Mouse (Mus musculus) spleen, postnatal 0 days (tissue): ENCODE measurements around the gene Klra17. TPM values are rescaled to one million over a fixed set of nuclear protein-coding genes. Genes with fewer than 3 reads are reported as not detected.

Experiments
- polyA plus RNA-seq: library from polyadenylated mRNA; unstranded; fragments of >200 nt; fragmentation: Nextera tagmentation; extraction: Ambion mirVana; gene quantifications from 2 replicates; pipeline ENCODE4 v1.2.1, GENCODE M21; 2015

Gene Klra17
- 1.9 and 3.4 TPM in 2 replicates for polyA plus RNA-seq

DNA sequence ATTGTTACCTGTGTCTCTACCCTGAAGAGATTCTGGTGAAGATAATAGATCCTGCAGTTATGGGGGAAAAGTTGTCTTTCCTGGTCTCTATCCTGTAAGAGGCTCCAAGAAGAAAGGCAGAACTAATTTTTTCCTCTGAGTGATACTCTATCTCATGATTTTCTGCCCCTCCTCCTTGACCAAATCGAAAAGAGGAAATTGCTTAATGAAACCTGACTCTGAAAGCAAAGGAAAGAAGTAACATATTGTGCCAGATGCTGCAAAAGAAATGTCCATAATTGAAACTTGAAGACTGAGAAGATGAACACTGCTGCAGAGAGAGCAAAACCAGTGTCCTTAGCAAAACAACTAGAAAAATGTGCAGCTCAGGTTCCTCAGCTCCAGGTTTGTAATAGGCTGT lies at the start of gene Klra17:
Gene Klra17 (minus strand): TSS at position 124 of the 400 bp plus-strand sequence.

GRCm38 (mm10) chr6:129917476-129917946 lies 41.0 kb upstream of the Klra17 start, which contains the start of gene Klra5:
Klra5 (minus strand) TSS chr6:129917650.

DNA sequence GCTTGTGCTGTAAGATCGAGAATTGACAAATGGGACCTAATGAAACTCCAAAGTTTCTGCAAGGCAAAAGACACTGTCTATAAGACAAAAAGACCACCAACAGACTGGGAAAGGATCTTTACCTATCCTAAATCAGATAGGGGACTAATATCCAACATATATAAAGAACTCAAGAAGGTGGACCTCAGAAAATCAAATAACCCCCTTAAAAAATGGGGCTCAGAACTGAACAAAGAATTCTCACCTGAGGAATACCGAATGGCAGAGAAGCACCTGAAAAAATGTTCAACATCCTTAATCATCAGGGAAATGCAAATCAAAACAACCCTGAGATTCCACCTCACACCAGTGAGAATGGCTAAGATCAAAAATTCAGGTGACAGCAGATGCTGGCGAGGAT lies 14.1 kb downstream of the Klra17 start, which contains the start of gene Gm17631:
Gene Gm17631 (plus strand): TSS at position 301 of the 400 bp plus-strand sequence.

DNA sequence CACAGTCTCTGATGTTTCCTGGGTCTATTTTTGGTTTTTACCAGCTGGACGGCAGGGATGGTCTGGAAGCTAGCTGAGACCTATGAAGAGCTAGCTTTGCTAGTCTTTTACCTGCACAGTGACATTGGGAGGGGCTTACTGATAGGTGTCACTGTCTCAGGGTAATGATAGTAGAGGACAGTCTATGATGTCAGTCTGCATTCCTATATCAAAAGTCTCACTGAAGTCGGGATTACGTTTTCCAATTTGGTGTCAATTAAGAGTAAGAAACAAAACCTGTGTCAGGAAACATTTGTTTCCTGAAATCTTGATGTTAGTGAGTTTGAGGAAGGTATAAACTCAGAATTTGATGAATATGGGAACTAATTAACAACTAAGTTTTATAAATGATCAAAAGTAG lies 92.3 kb downstream of the Klra17 start, which contains the start of gene Gm156:
Gene Gm156 (minus strand): TSS at position 101 of the 400 bp plus-strand sequence.

Other genes starting within 250 kb of the Klra17 start
- not detected in 2 replicates for gene Klrc3, start 233.3 kb downstream of the Klra17 start, polyA plus RNA-seq
- 0.34 and 0.51 TPM in 2 replicates for gene Klrc2, start 216.0 kb downstream of the Klra17 start, polyA plus RNA-seq
- gene Klrc1, start 197.7 kb downstream of the Klra17 start, polyA plus RNA-seq, result 1.9 and 3.3 TPM in 2 replicates
- gene Klri1, start 159.5 kb downstream of the Klra17 start, polyA plus RNA-seq, result not detected in 2 replicates
- 0.19 and 0.39 TPM in 2 replicates for gene Klri2, start 136.2 kb downstream of the Klra17 start, polyA plus RNA-seq
- gene Gm156, start 92.4 kb downstream of the Klra17 start, polyA plus RNA-seq, result 0.06 TPM in 1 of 2 replicates, not detected in the other
- not detected in 2 replicates for gene Gm17631, start 14.0 kb downstream of the Klra17 start, polyA plus RNA-seq
- gene Klra5, start 41.0 kb upstream of the Klra17 start, polyA plus RNA-seq, result 1.0 and 1.5 TPM in 2 replicates
- not detected in 2 replicates for gene Klra6, start 150.3 kb upstream of the Klra17 start, polyA plus RNA-seq
- gene Klra4, start 190.6 kb upstream of the Klra17 start, polyA plus RNA-seq, result not detected in 2 replicates